Mouse (Mus musculus): ENCODE results near the gene Limch1.

- no peak for TF ChIP-seq CTCF (IDR thresholded peaks at IDR 0.05)
- TF ChIP-seq EP300 (IDR thresholded peaks at IDR 0.05), result no peak
These were observed 212.0 kb downstream of the Limch1 start for GRCm38 (mm10) chr5:66957656-66958055.
